Mouse (Mus musculus) left cerebral cortex, postnatal 10 days (tissue): ENCODE measurements around the gene Rnf38. TPM values are rescaled to one million over a fixed set of nuclear protein-coding genes. Genes with fewer than 3 reads are reported as not detected.

Experiments
- DNase-seq, 2 experiments: peaks; one replicate each; pipeline ENCODE4 v3.0.0; 2021 to 2022; ENCODE audit warnings: low spot score in 2 of 2, mixed read lengths in 1 of 2; ENCODE audit errors: extremely low spot score in 1 of 2
- intact Hi-C: fragments of 180-260 bp; cut with DNase I; formaldehyde crosslinking; loops from one replicate; pipeline ENCODE4 v1.15.1; 2025
- microRNA-seq: library from miRNA; unstranded; fragments of <30 nt; microRNA quantifications from one replicate; pipeline ENCODE4 v1.2.0, GENCODE M21; 2022
- total RNA-seq, 2 experiments: library from RNA; stranded (reverse); gene quantifications; 2 replicates each; pipeline ENCODE4 v1.2.3; 2021

Gene Rnf38
- total RNA-seq, 2 experiments from 2014 or later: 64.9 to 80.8 TPM

DNA sequence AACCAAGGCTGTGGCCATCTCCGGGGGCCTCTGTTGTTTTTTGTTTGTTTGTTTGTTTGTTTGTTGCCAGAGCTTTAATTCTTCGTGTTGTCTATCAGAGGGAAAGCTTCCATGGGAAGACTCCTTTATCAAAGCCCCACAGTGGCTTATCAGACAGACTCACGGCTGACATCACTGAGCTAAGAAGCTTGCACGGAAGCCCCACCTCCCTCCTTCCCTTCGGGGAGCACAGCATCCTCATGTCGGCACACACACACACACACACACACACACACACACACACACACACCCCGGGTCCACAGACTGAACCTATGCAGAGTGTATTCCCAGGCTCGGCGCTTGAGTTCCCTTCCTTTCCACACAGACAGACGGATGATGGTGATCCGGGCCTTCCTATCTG, 141.2 kb downstream of the Rnf38 start:
- DNase-seq: no peak
- intact Hi-C loops: no loop called here

DNA sequence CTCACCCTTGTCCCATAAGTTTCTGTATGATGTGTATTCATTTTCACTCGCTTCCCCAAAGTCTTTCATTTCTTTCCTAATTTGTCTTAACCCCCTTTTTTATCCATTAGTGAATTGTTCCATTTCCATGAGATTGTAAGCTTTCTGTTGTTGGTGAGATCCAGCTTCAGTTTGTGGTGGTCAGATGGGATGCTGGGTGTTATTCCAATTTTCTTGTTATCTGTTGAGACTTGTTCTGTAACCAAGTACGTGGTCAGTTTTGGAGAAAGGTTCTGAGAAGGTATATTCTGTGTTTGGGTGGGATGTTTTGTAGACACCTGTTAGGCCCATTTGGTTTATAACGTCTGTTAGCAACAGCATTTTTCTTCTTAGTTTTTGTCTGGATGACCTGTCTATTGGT, 148.0 kb downstream of the Rnf38 start:
- no peak for DNase-seq
- intact Hi-C loops: no loop called here

DNA sequence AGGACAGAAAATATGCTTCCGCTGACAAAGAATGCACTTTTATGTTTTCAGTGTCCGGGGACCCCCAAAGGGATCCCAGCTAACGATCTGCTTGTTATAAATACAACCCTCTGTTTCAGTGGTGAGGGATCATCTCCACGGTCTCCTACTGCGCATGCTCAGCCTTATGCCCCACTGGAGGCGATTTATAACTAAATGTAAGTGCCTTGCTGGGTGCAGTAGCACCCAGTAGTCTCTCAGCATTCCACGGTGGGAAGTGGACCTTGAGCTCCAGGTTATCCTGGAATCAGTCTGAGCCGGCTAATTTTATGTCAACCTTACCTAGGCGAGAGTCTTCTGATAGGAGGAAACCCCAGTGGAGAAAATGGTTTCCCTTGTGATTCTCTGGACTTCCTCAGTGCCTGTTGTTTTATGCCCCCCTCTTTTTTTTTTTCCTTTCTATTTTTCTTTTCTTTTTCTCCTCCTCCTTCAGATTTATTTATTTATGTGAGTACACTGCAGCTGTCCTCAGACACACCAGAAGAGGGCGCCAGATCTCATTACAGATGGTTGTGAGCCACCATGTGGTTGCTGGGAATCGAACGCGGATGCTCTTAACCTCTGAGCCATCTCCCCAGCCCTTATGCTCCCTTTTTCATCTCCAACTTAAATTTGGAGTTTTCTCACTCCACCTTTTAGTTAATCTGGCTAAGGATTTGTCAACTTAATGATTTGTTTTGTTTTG, 148.8 kb downstream of the Rnf38 start:
- intact Hi-C loops: no loop called here
- no peak for DNase-seq

DNA sequence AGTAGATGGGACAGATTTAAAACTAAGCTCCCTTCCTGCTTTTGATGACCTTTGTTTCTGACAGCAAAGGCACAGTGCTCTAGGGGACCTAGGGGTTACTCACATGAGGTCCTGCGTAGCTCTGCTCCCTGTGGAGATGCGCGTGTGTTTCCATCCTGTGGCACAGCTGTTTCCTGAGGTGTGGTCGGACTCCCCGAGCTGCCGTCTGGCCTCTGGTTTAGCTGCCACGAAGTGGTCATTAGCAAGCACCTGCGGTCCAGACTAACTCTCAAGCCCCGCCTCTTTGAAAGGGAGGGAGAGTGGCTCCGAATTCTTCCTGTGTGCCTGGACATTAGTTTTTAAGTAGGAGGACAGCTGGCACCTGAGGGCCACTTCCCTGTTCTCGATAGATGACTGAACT, 149.6 kb downstream of the Rnf38 start, which contains the start of gene Gne:
Gene Gne, minus strand, starts transcription at position 233 of the 400 bp plus-strand sequence.
- DNase-seq: no peak
- intact Hi-C loops: no loop called here

DNA sequence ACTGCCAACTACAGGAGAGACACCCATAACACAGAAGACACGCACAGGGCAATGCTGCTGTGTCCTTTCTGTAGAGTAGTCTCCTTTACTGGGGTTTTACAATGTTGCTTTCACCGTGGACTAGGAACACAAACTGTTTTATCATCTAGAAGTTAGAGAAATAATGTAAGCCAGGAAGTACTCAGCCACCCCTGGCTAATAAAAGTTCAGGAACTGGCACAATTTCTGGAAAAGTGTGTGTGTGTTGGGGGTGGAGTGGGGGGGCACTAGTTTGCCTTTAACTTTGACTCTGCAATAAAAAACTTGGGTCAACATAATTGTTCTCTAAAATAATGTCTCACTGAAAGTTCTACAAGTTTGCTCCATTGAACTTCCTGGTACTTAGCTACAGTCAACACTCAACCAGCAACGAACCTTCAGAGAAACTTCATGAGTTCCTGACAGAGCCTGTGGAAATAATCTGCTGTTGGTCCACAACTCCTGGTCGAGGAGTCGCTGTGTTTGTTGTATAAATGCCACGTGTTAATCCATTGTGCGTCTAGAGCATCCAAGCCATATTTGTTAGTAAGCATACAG, 155.1 kb downstream of the Rnf38 start:
- DNase-seq: no peak
- intact Hi-C loops: no loop called here

Small RNAs within 50 kb of the gene (microRNA-seq; reads per million reads assigned to microRNA genes)
- gene Mir5106: not detected

Other genes starting within 250 kb of the Rnf38 start
- gene Clta, start 229.3 kb downstream of the Rnf38 start, total RNA-seq: 100 to 1,000 TPM; 333 to 335 TPM
- 10 to 100 TPM; 43.4 to 50.7 TPM for gene Gne, start 149.6 kb downstream of the Rnf38 start, total RNA-seq
- gene Melk, start 67.1 kb upstream of the Rnf38 start, total RNA-seq: 1 to 10 TPM; 1.4 to 1.8 TPM